Mouse (Mus musculus) heart, postnatal 0 days (tissue): ENCODE measurements at regions not wholly inside any gene's neighbourhood (a gene's known extent, or its start where the extent isn't known, plus 50 kb on each side); places are given as distances from the start of the nearest gene placed in this dataset.
"Not testable (repeated sequence)": the region's sequence is repeated elsewhere in the genome, so short reads cannot be mapped to it uniquely, and the experiment has no call there.

Source experiments
- ATAC-seq: fragments of 200-750 bp; cut with Nextera tagmentation; 2 replicates; pipeline ENCODE4 v1.8.0; 2017; ENCODE audit warnings: low read depth, moderate number of reproducible peaks, moderate library complexity; ENCODE audit not compliant: insufficient read depth
- DNase-seq: peaks from one replicate; pipeline ENCODE4 v3.0.0-alpha.2; 2016; ENCODE audit warnings: low spot score
- H3K27ac ChIP-seq: fragments of 300-500 bp; sonication (generic); 2 replicates; pipeline ENCODE4 v1.5.1; 2014; ENCODE audit warnings: low read depth, mild to moderate bottlenecking
- H3K27me3 ChIP-seq: fragments of 300-500 bp; sonication (generic); 2 replicates; pipeline ENCODE4 v1.6.1; 2014; ENCODE audit warnings: low read length, mixed read lengths; ENCODE audit not compliant: control insufficient read depth, insufficient read depth
- H3K36me3 ChIP-seq: fragments of 300-500 bp; sonication (generic); replicated peaks from 2 replicates; pipeline ENCODE4 v1.6.1; 2014; ENCODE audit warnings: low read length, mixed read lengths; ENCODE audit not compliant: control insufficient read depth, insufficient read depth
- H3K4me1 ChIP-seq: fragments of 300-500 bp; sonication (generic); 2 replicates; pipeline ENCODE4 v1.6.1; 2014; ENCODE audit warnings: antibody characterized with exemption; ENCODE audit not compliant: control insufficient read depth, insufficient read depth
- H3K4me2 ChIP-seq: fragments of 300-500 bp; sonication (generic); 2 replicates; pipeline ENCODE4 v1.6.1; 2014; ENCODE audit warnings: low read depth, mild to moderate bottlenecking, low read length, moderate library complexity
- H3K4me3 ChIP-seq: fragments of 300-500 bp; sonication (generic); 2 replicates; pipeline ENCODE4 v1.5.1; 2014; ENCODE audit warnings: low read depth, low read length
- H3K9ac ChIP-seq: fragments of 300-500 bp; sonication (generic); replicated peaks from 2 replicates; pipeline ENCODE4 v1.6.1; 2014; ENCODE audit warnings: low read depth, low read length, mixed read lengths
- H3K9me3 ChIP-seq: fragments of 300-500 bp; sonication (generic); replicated peaks from 2 replicates; pipeline ENCODE4 v1.6.1; 2016; ENCODE audit warnings: low read length; ENCODE audit not compliant: control insufficient read depth
- CTCF ChIP-seq: IDR thresholded peaks from 2 replicates; pipeline ENCODE4 v1.5.1; 2016; ENCODE audit warnings: antibody characterized with exemption, control low read depth, low read depth
- EP300 ChIP-seq: IDR thresholded peaks from 2 replicates; pipeline ENCODE4 v1.6.1; 2016; ENCODE audit warnings: antibody characterized with exemption, low read depth
- WGBS: fragments of 180-500 bp; shearing (Covaris S2); extraction: QIAGEN DNeasy Blood & Tissue Kit; methylation state at CpG from one replicate; pipeline ENCODE4 v1.1.7; 2014; 5-methylcytosine and 5-hydroxymethylcytosine counted together

- H3K36me3 ChIP-seq, H3K27ac ChIP-seq, H3K9me3 ChIP-seq, H3K4me2 ChIP-seq, DNase-seq, H3K4me1 ChIP-seq, ATAC-seq, H3K27me3 ChIP-seq, H3K4me3 ChIP-seq, H3K9ac ChIP-seq: not testable (repeated sequence)
- 58% methylated on average over 4 of the region's 4 CpGs for WGBS
These were observed 185.9 kb upstream of the Ube2e2 start for GRCm38 (mm10) chr14:19080001-19080400.

DNA sequence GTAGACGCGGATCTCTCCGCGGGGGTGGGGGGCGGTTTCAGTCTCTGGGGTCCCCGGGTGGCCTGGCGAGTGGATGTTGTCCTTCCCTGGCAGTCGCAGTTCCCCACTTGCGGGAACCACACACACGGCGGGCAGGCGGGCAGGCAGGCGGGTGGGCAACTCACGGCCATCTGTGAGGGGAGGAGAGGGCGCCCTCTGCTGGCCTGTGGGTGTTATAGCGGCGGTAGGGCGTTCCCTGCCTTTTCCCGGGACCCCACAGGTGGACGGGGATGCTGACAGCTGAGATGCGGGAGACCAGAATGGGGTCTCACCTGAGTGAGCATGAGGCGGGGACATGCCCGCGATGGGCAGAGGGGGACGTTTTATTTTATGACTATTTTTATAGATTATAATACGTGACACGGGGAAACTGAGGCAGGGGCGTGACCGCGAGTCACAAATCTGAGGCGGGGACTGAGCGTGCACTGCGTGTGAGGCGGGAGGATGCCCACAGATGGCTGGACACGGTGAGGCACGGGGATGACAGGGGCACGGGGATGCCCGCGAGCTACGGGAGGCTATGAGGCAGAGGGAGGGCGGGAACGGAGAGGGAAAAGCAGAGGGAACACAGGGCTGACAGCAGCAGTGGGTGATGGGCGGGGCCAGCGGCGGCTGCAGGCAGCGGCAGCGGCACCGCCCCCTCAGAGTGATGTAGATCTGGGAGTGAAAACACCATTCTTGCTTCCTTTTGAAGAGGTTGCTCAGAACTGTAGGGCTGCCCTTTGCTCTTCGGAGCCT lies 148.1 kb upstream of the Ube2e2 start:
- Histone ChIP-seq H3K36me3 (no peaks in the 10 kb centered on the region), H3K27me3 (no peaks in the 10 kb centered on the region), H3K4me3 (peak overlapping the region; percentile 26), H3K4me1 (peaks cover 6% of the 10 kb centered on the region; the same call in 1 of the 2 replicates), H3K9me3 (no peaks in the 10 kb centered on the region), H3K27ac (no peak overlapping the region), H3K9ac (no peak overlapping the region), H3K4me2 (peak overlapping the region; percentile 59)
- ATAC-seq (0 out of 2 replicates have a peak, but pooled peaks have one; percentile 24), DNase-seq (peak; percentile 5)
- TF ChIP-seq EP300 = no peak
- peak; percentile 70 for TF ChIP-seq CTCF
- WGBS = 4% methylated on average over 49 of the region's 49 CpGs

DNA sequence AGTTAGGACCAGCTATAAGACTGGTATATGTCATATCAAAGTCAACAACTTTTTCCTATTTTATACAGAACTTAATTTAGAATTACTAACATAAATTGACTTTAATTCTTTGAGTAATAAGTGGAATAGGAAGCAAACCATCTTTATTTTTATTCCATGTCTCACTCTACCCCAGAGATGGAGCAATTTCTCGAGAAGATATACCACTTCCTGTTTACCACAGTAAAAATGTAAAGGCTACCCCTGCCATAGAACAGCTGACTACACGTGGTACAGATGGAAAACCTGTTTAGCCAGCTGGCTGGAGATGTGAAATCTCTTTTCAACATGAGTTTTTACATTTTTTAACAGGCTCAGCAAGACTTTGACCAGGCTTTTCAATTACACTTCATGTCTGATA lies 126.0 kb upstream of the Ube2e2 start:
- H3K36me3 ChIP-seq = no peaks in the 10 kb centered on the region
- ATAC-seq (no peak), DNase-seq (no peak)
- 21% methylated on average over 2 of the region's 2 CpGs for WGBS
- no peak overlapping the region for H3K4me2 ChIP-seq
- H3K27me3 ChIP-seq = no peaks in the 10 kb centered on the region
- no peak for TF ChIP-seq CTCF
- TF ChIP-seq EP300 = no peak
- no peaks in the 10 kb centered on the region for H3K4me1 ChIP-seq
- H3K9ac ChIP-seq = no peak overlapping the region
- no peak overlapping the region for H3K27ac ChIP-seq
- no peaks in the 10 kb centered on the region for H3K9me3 ChIP-seq
- no peak overlapping the region for H3K4me3 ChIP-seq

DNA sequence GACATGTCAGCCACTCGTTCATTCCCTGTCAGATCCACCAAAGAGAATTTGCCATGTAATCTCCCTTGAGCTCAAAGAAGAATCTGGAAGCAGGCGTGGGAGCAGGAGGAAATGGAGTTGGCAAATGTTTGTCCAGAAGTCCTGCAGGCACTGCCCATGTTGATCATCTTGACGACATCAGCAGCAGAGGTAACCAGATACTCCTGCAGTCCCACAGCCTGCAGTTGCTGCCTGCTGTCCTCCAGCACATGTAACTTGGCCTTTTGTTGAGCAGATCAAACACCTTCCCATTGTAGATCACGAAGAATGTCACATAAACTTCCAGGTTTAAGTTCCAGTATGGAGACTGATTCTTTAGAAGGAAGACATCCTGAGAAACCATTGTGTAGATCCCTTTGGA lies 121.3 kb upstream of the Ube2e2 start:
- no peak overlapping the region for H3K4me3 ChIP-seq
- TF ChIP-seq EP300 (no peak), CTCF (no peak)
- no peaks in the 10 kb centered on the region for H3K27me3 ChIP-seq
- ATAC-seq (no peak), DNase-seq (no peak)
- no peak overlapping the region for H3K27ac ChIP-seq
- no peaks in the 10 kb centered on the region for H3K36me3 ChIP-seq
- H3K4me2 ChIP-seq = no peak overlapping the region
- no peaks in the 10 kb centered on the region for H3K4me1 ChIP-seq
- no peaks in the 10 kb centered on the region for H3K9me3 ChIP-seq
- 43% methylated on average over 4 of the region's 4 CpGs for WGBS
- H3K9ac ChIP-seq = no peak overlapping the region

GRCm38 (mm10) chr14:19013558-19013957 lies 119.5 kb upstream of the Ube2e2 start:
- not testable (repeated sequence) for ATAC-seq, H3K4me1 ChIP-seq, DNase-seq, H3K27me3 ChIP-seq, H3K4me2 ChIP-seq, H3K36me3 ChIP-seq, H3K4me3 ChIP-seq, H3K9ac ChIP-seq, H3K27ac ChIP-seq, H3K9me3 ChIP-seq
- 80% methylated on average over 2 of the region's 2 CpGs for WGBS

GRCm38 (mm10) chr14:18983901-18984300 lies 89.8 kb upstream of the Ube2e2 start:
- TF ChIP-seq EP300 (no peak), CTCF (no peak)
- Histone ChIP-seq H3K4me3 (no peak overlapping the region), H3K9ac (no peak overlapping the region), H3K4me1 (no peaks in the 10 kb centered on the region), H3K27ac (no peak overlapping the region), H3K9me3 (no peaks in the 10 kb centered on the region), H3K4me2 (no peak overlapping the region), H3K36me3 (no peaks in the 10 kb centered on the region), H3K27me3 (no peaks in the 10 kb centered on the region)
- ATAC-seq = no peak
- WGBS = 85% methylated on average over 3 of the region's 3 CpGs
- no peak for DNase-seq
